Mouse (Mus musculus) heart, postnatal 0 days (tissue): Measurements from ENCODE around the gene Mindy2. TPM values are rescaled to one million over a fixed set of nuclear protein-coding genes. Genes with fewer than 3 reads are reported as not detected.
A peak's percentile ranks its signal among the peaks of the same experiment; 100 is the strongest.

Experiments used
- ATAC-seq: fragments of 200-750 bp; cut with Nextera tagmentation; 2 replicates; pipeline ENCODE4 v1.8.0; 2017; ENCODE audit warnings: low read depth, moderate number of reproducible peaks, moderate library complexity; ENCODE audit not compliant: insufficient read depth
- DNase-seq: peaks from one replicate; pipeline ENCODE4 v3.0.0-alpha.2; 2016; ENCODE audit warnings: low spot score
- H3K27ac ChIP-seq: fragments of 300-500 bp; sonication (generic); 2 replicates; pipeline ENCODE4 v1.5.1; 2014; ENCODE audit warnings: low read depth, mild to moderate bottlenecking
- H3K27me3 ChIP-seq: fragments of 300-500 bp; sonication (generic); 2 replicates; pipeline ENCODE4 v1.6.1; 2014; ENCODE audit warnings: low read length, mixed read lengths; ENCODE audit not compliant: control insufficient read depth, insufficient read depth
- H3K36me3 ChIP-seq: fragments of 300-500 bp; sonication (generic); replicated peaks from 2 replicates; pipeline ENCODE4 v1.6.1; 2014; ENCODE audit warnings: low read length, mixed read lengths; ENCODE audit not compliant: control insufficient read depth, insufficient read depth
- H3K4me1 ChIP-seq: fragments of 300-500 bp; sonication (generic); 2 replicates; pipeline ENCODE4 v1.6.1; 2014; ENCODE audit warnings: antibody characterized with exemption; ENCODE audit not compliant: control insufficient read depth, insufficient read depth
- H3K4me2 ChIP-seq: fragments of 300-500 bp; sonication (generic); 2 replicates; pipeline ENCODE4 v1.6.1; 2014; ENCODE audit warnings: low read depth, mild to moderate bottlenecking, low read length, moderate library complexity
- H3K4me3 ChIP-seq: fragments of 300-500 bp; sonication (generic); 2 replicates; pipeline ENCODE4 v1.5.1; 2014; ENCODE audit warnings: low read depth, low read length
- H3K9ac ChIP-seq: fragments of 300-500 bp; sonication (generic); replicated peaks from 2 replicates; pipeline ENCODE4 v1.6.1; 2014; ENCODE audit warnings: low read depth, low read length, mixed read lengths
- H3K9me3 ChIP-seq: fragments of 300-500 bp; sonication (generic); replicated peaks from 2 replicates; pipeline ENCODE4 v1.6.1; 2016; ENCODE audit warnings: low read length; ENCODE audit not compliant: control insufficient read depth
- CTCF ChIP-seq: IDR thresholded peaks from 2 replicates; pipeline ENCODE4 v1.5.1; 2016; ENCODE audit warnings: antibody characterized with exemption, control low read depth, low read depth
- EP300 ChIP-seq: IDR thresholded peaks from 2 replicates; pipeline ENCODE4 v1.6.1; 2016; ENCODE audit warnings: antibody characterized with exemption, low read depth
- WGBS: fragments of 180-500 bp; shearing (Covaris S2); extraction: QIAGEN DNeasy Blood & Tissue Kit; methylation state at CpG from one replicate; pipeline ENCODE4 v1.1.7; 2014; 5-methylcytosine and 5-hydroxymethylcytosine counted together
- polyA plus RNA-seq: library from polyadenylated mRNA; unstranded; fragments of >200 nt; fragmentation: Nextera tagmentation; extraction: Ambion mirVana; gene quantifications from 2 replicates; pipeline ENCODE4 v1.2.1, GENCODE M21; 2015
- total RNA-seq: library from RNA; depleted of rRNA; stranded (reverse); fragments of >200 nt; gene quantifications from 2 replicates; pipeline ENCODE4 v1.2.3, GENCODE M21; 2014; ENCODE audit warnings: low replicate concordance; rRNA removed

The Mindy2 gene
- total RNA-seq (15.3 and 20.8 TPM in 2 replicates), polyA plus RNA-seq (9.0 and 9.2 TPM in 2 replicates)

DNA sequence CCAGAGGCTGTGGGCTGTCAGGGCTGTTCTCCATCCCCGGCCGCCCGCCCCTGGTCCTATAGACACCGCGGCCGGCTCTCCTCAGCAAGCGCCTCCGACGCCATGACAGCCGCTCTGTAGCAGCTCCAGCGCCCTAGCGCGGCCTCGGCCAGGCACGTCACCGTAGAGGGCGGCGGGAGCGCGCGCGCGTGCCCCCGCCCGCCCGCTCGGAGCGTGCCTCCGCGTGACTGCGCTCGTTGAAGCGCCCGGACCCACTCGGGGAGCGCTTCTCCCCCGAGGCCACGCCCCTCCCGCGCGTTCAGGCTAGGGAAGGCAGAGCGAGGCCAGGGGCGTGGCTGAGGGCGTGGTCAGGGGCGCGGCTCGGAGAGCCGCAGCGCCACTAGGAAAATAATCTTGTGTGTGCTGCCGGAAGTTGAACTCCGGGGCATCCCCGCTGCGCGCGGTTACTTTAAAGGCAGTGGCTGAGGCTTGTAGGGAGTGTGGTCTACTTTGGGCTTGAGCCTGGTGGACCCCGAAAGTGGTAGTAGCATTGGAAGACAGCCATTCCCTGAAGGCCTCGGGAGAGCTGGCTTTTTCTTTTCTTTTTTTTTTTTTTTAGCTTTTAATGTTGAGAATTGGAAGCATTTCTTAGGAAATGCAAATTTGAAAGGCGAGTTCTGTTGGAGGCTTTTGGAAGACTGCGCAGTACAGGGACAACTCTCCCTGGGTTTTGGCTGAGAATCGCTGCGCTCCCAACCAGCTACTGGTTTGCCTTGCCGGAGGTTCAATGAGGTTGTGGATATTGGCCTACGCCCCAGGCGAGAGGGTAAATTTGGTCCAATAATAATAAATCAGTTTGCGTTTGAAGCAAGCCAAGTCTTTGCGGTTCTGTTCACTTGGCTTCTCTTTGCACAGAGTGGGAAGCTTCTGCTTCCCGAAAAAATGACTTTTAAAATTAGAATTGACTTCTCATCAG, at the start of gene Mindy2:
Gene Mindy2, minus strand, starts transcription at position 162 of the 955 bp plus-strand sequence.
- Histone ChIP-seq H3K27me3 (no peaks in the 10 kb centered on the region), H3K27ac (peak within 1 kb of the TSS; percentile 97), H3K4me1 (peaks cover 22% of the 10 kb centered on the region), H3K9ac (peak within 1 kb of the TSS; percentile 93), H3K4me2 (peak within 1 kb of the TSS; percentile 97), H3K9me3 (no peaks in the 10 kb centered on the region), H3K4me3 (peak within 1 kb of the TSS; percentile 99), H3K36me3 (no peaks in the 10 kb centered on the region)
- 2% methylated on average over 62 of the region's 67 CpGs for WGBS
- TF ChIP-seq CTCF (no peak), EP300 (peak; percentile 62; the same call in 1 of the 2 replicates)
- DNase-seq (peak; percentile 96), ATAC-seq (peak; percentile 99)

DNA sequence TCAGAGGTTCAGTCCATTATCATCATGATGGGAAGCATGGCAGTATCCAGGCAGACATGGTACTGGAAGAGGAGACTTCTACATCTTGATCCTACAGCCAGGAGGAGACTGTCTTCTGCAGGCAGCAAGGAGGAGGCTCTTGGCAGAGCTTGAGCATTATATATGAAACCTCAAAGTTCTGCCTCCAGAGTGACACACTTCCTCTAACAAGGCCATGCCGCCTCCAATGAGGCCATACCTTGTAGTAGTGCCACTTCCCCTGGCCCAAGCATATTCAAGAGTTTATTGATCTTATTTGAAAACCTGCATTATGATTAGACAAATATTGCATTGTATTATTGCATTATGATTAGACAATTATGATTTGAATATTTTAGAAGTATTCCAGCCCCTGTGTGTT, 49.5 kb upstream of the Mindy2 start:
- Histone ChIP-seq H3K9ac (no peak overlapping the region), H3K4me1 (no peaks in the 10 kb centered on the region), H3K36me3 (peaks cover 6% of the 10 kb centered on the region), H3K9me3 (no peaks in the 10 kb centered on the region), H3K4me3 (no peak overlapping the region), H3K27me3 (no peaks in the 10 kb centered on the region), H3K27ac (no peak overlapping the region), H3K4me2 (no peak overlapping the region)
- DNase-seq = no peak
- 94% methylated on average over 1 of the region's 1 CpGs for WGBS
- TF ChIP-seq CTCF = no peak
- TF ChIP-seq EP300 = no peak
- no peak for ATAC-seq

DNA sequence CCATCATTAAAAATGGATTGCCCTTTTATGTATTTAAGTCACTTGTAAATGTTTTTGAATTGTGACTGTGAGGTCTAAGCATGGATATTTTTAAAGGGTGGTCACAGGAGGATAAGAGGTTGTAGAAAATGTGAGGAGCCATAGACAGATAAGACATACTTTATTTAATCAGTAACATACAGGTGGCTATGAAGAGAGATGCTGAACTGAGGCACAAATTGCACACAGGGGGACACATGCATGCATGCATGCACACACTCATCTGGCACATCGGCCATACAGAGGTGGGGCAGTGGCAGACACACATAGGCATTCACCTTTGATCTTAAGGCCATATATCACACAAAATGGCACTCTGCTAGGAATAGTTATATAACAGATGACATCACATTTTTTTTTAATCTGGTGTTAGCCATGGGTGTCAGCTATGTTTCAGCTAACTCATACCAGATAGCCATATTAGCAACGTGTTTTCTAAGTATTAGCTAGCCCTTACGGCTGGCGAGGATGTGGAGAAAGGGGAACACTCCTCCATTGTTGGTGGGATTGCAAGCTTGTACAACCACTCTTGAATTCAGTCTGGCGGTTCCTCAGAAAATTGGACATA, 46.7 kb upstream of the Mindy2 start:
- Histone ChIP-seq H3K36me3 (peaks cover 6% of the 10 kb centered on the region), H3K4me1 (no peaks in the 10 kb centered on the region), H3K27me3 (no peaks in the 10 kb centered on the region), H3K9ac (no peak overlapping the region), H3K9me3 (no peaks in the 10 kb centered on the region), H3K4me2 (no peak overlapping the region), H3K27ac (no peak overlapping the region), H3K4me3 (no peak overlapping the region)
- TF ChIP-seq CTCF (no peak), EP300 (no peak)
- 85% methylated on average over 5 of the region's 5 CpGs for WGBS
- DNase-seq (no peak), ATAC-seq (no peak)

DNA sequence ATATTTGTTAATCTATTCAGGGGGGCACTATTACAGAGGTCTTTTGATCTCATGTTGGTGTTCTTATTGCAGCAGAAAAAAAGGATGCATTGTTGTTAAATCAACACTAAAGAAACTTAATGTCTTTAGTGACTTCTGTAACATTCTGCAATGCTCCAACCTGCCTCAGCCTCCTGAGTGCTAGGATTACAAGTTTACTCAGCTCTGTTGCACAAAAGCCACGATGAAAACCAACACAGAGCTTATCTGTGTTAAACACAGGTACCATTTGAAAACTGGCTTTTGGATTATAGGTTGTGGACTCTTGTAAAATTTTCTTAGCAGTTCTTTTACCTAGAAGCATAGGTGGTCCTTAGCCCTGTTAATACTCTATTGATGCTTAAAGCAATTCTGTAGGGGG, 41.1 kb upstream of the Mindy2 start:
- no peak for ATAC-seq
- whole genome bisulfite sequencing = 74% methylated on average over 1 of the region's 1 CpGs

DNA sequence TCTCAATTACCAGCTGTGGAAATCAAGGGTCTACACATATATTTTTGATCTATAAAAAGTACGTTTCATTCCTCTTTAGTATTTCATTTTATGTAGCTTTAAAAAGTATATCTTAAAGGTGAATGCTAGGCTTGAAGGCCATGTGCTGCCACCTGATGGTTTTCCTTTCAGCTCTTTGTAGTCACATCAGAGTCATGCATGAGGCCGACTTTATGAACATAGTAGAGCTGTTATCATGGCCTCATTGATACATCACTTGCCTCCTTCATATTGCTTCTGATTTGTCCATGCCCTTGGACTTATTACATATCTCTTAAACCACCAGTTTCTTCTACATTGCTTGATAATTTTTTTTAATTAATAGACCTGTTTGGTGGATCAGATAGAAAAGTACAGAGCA, 38.7 kb upstream of the Mindy2 start:
- DNase-seq = no peak
- no peaks in the 10 kb centered on the region for H3K9me3 ChIP-seq
- no peak overlapping the region for H3K27ac ChIP-seq
- H3K27me3 ChIP-seq = no peaks in the 10 kb centered on the region
- no peak overlapping the region for H3K9ac ChIP-seq
- H3K4me1 ChIP-seq = peaks cover 13% of the 10 kb centered on the region; the same call in 1 of the 2 replicates
- no peak overlapping the region for H3K4me3 ChIP-seq
- H3K4me2 ChIP-seq = no peak overlapping the region
- 78% methylated on average over 2 of the region's 2 CpGs for WGBS
- no peak for ATAC-seq
- no peaks in the 10 kb centered on the region for H3K36me3 ChIP-seq
- TF ChIP-seq EP300 = no peak
- TF ChIP-seq CTCF = no peak

More for the DNA sequence above, 41.1 kb upstream of the Mindy2 start:
- Histone ChIP-seq H3K27me3 (no peaks in the 10 kb centered on the region), H3K9me3 (no peaks in the 10 kb centered on the region), H3K27ac (no peak overlapping the region), H3K4me3 (no peak overlapping the region), H3K4me2 (no peak overlapping the region), H3K36me3 (no peaks in the 10 kb centered on the region), H3K4me1 (no peaks in the 10 kb centered on the region), H3K9ac (no peak overlapping the region)
- no peak for TF ChIP-seq CTCF
- TF ChIP-seq EP300 = no peak
- no peak for DNase-seq
